Mouse (Mus musculus) heart, adult 2 months (tissue): ENCODE measurements at regions not wholly inside any gene's neighbourhood (a gene's known extent, or its start where the extent isn't known, plus 50 kb on each side); places are given as distances from the start of the nearest gene placed in this dataset.

Source experiments
- DNase-seq, 2 experiments: peaks; one replicate each; pipeline ENCODE4 v3.0.0; 2021
- H3K27ac ChIP-seq: fragments of 200-600 bp; 2 replicates; pipeline ENCODE4 v1.8.1; 2022
- H3K27me3 ChIP-seq: fragments of 200-500 bp; 2 replicates; pipeline ENCODE4 v1.6.1; 2012; ENCODE audit warnings: mild to moderate bottlenecking, low read length, inconsistent platforms, mixed read lengths; ENCODE audit not compliant: control insufficient read depth, insufficient read depth
- H3K36me3 ChIP-seq: fragments of 200-500 bp; 2 replicates; pipeline ENCODE4 v1.6.1; 2012; ENCODE audit warnings: low read length, inconsistent platforms; ENCODE audit not compliant: control insufficient read depth, insufficient read depth
- H3K4me1 ChIP-seq: fragments of 200-500 bp; 2 replicates; pipeline ENCODE4 v1.6.1; 2011; ENCODE audit warnings: low read length; ENCODE audit not compliant: control insufficient read depth, insufficient read depth
- H3K4me3 ChIP-seq: fragments of 200-600 bp; 2 replicates; pipeline ENCODE4 v1.8.1; 2022
- H3K79me2 ChIP-seq: fragments of 200-500 bp; replicated peaks from 2 replicates; pipeline ENCODE4 v1.6.1; 2012; ENCODE audit warnings: mild to moderate bottlenecking, inconsistent platforms, low read length, moderate library complexity, mixed read lengths; ENCODE audit not compliant: control insufficient read depth, insufficient read depth
- H3K9ac ChIP-seq: fragments of 200-500 bp; 2 replicates; pipeline ENCODE4 v1.6.1; 2012; ENCODE audit warnings: low read depth, mild to moderate bottlenecking, control low read depth, inconsistent platforms, low read length, mixed read lengths
- CTCF ChIP-seq: fragments of 200-600 bp; IDR thresholded peaks from 2 replicates; pipeline ENCODE4 v1.8.1; 2022; ENCODE audit warnings: antibody characterized with exemption, mild to moderate bottlenecking, moderate library complexity
- EP300 ChIP-seq: fragments of 200-500 bp; IDR thresholded peaks from 2 replicates; pipeline ENCODE4 v1.6.1; 2011; ENCODE audit warnings: low read depth, low read length, control low read depth; ENCODE audit not compliant: insufficient read depth
- POLR2A ChIP-seq: fragments of 200-500 bp; IDR thresholded peaks from 2 replicates; pipeline ENCODE4 v1.6.1; 2011; ENCODE audit warnings: mild to moderate bottlenecking, low read depth, low read length, control low read depth; ENCODE audit not compliant: insufficient read depth
- WGBS: fragments of 180-500 bp; shearing (Covaris S2); methylation state at CpG from one replicate; pipeline ENCODE4 v1.1.7; 2018; 5-methylcytosine and 5-hydroxymethylcytosine counted together
- intact Hi-C: fragments of 180-260 bp; cut with DNase I; formaldehyde crosslinking; loops from one replicate; pipeline ENCODE4 v1.15.1; 2025

DNA sequence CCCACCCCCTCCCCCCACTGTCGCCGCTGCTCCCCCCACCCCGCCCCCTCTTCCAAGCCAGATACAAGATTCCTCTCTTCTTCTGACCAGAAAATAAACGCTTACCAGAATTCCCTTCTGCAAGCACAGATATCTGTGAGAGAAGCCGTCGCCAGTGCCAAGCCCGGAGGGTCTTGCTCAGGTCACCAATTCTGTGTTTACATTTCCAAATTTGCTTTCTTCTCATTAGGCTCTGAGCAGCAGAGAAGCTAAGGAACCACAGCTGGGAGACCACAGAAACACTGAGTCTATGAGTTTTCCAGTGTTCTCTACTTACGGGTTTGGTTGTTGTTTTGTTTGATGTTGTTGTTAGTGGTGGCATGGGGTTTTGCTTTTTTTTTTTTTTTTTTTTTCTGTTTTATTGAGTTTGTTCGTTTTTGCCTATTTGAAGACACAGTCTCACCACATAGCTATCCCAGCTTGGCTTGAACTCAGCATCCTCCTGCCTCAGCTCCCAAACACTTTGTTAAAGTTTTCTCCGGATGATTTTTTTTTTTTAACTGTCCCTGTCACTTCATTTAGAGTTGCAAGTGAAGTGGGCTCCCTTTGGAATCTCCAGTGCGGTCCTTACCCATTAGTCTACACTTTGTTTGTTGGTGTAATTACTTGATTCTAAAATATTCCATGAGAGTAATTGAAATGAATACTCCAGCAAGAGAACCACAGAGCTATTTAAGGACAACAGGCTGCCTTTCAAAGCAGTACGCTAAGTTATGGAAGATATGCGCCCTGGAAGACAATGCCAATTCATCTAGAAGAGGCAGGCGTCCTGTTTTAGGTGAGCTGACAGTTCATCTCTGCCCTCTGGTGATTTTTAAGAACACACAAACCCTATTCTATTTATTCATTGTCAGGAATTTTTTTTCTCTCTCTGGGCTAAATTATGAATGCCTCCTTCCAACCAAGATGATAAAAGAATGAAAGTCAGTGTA is 111.2 kb upstream of the Cpm start:
- no peak for DNase-seq
- 50% methylated on average over 14 of the region's 14 CpGs for WGBS
- no peak for TF ChIP-seq CTCF
- no peak for TF ChIP-seq EP300
- TF ChIP-seq POLR2A, result no peak
- Histone ChIP-seq H3K4me1 (no peaks in the 10 kb centered on the region), H3K27ac (no peak overlapping the region), H3K79me2 (no peaks in the 10 kb centered on the region), H3K36me3 (no peaks in the 10 kb centered on the region), H3K27me3 (no peaks in the 10 kb centered on the region), H3K4me3 (no peak overlapping the region), H3K9ac (no peak overlapping the region)
- intact Hi-C loops, result no loop called here

DNA sequence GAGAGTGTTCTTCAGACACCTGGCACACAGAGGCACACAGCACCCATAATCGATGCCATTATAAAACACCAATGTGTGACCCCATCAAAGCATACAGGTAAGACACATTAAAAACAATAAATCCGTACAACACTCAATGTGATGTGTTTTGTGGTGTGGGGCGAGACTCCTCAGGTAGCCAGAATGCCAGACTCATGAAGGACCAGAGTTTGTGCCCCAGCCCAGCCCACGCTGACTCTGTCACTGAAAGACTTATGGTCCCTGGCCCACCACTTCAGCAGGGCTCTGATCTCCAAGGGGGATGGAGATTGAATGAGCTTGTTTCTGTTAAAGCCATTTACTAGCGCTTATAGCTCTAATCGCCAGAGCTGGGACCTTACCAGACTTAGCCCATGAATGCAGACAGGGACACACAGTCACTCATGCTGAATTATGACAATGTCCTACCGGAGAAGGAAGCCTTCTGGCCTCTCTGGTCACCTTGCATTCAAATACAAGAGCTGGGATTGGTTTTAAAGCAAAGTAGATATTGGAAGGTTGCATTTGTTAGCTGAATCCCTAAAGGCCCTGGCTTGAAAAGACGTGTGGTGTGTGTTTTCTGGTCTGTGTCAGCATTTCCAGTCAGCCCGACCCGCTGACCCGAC is 112.1 kb upstream of the Cpm start:
- WGBS, result 63% methylated on average over 11 of the region's 11 CpGs
- intact Hi-C loops, result no loop called here
- no peak overlapping the region for H3K9ac ChIP-seq
- TF ChIP-seq CTCF (no peak), POLR2A (no peak), EP300 (no peak)
- no peaks in the 10 kb centered on the region for H3K79me2 ChIP-seq
- no peaks in the 10 kb centered on the region for H3K4me1 ChIP-seq
- H3K36me3 ChIP-seq, result no peaks in the 10 kb centered on the region
- DNase-seq, result no peak
- H3K4me3 ChIP-seq, result no peak overlapping the region
- no peak overlapping the region for H3K27ac ChIP-seq
- H3K27me3 ChIP-seq, result no peaks in the 10 kb centered on the region

DNA sequence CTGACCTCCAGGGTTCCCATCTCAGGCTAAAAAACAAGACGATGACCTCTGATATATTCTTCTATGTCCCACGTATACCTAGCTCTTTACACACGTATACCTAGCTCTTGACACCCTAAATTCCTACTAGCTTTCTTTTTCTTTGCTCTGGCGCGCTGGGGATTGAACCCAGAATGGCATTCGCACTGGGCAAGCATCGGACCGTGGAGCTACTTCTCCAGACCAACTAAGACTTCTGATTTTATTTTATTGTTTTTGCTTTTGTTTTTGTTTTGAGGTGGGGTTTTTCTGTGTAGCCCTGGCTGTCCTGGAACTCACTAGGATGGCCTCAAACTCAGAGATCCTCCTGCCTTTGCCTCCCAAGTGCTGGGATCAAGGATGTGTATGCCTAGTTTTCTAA is 112.8 kb upstream of the Cpm start:
- no peak overlapping the region for H3K4me3 ChIP-seq
- H3K27ac ChIP-seq, result no peak overlapping the region
- no peaks in the 10 kb centered on the region for H3K79me2 ChIP-seq
- TF ChIP-seq CTCF (no peak), EP300 (no peak), POLR2A (no peak)
- H3K27me3 ChIP-seq, result no peaks in the 10 kb centered on the region
- H3K36me3 ChIP-seq, result no peaks in the 10 kb centered on the region
- intact Hi-C loops, result no loop called here
- no peaks in the 10 kb centered on the region for H3K4me1 ChIP-seq
- no peak overlapping the region for H3K9ac ChIP-seq
- 89% methylated on average over 8 of the region's 8 CpGs for WGBS
- DNase-seq, result no peak

GRCm38 (mm10) chr10:117515777-117516501 is 113.4 kb upstream of the Cpm start:
- intact Hi-C loops, result loop anchor here (1.0 kb wide), 1 partner anchor 161 kb away; no protein-coding TSS in a partner anchor
- TF ChIP-seq CTCF, result peak; percentile 80
- TF ChIP-seq POLR2A, result no peak
- H3K4me1 ChIP-seq, result no peaks in the 10 kb centered on the region
- no peaks in the 10 kb centered on the region for H3K36me3 ChIP-seq
- 62% methylated on average over 10 of the region's 10 CpGs for WGBS
- DNase-seq, result peak in 1 of 2 experiments; percentile 6
- H3K4me3 ChIP-seq, result no peak overlapping the region
- no peak overlapping the region for H3K9ac ChIP-seq
- no peaks in the 10 kb centered on the region for H3K79me2 ChIP-seq
- H3K27me3 ChIP-seq, result no peaks in the 10 kb centered on the region
- no peak overlapping the region for H3K27ac ChIP-seq

- no peaks in the 10 kb centered on the region for H3K79me2 ChIP-seq
- TF ChIP-seq CTCF, result no peak
- TF ChIP-seq EP300, result no peak
- TF ChIP-seq POLR2A, result no peak
- 92% methylated on average over 8 of the region's 8 CpGs for WGBS
Measured at GRCm38 (mm10) chr10:117515039-117515438, 114.3 kb upstream of the Cpm start.

More at GRCm38 (mm10) chr10:117515039-117515438, 114.3 kb upstream of the Cpm start:
- H3K4me1 ChIP-seq, result no peaks in the 10 kb centered on the region
- no peak overlapping the region for H3K4me3 ChIP-seq
- no peak for DNase-seq
- H3K27ac ChIP-seq, result no peak overlapping the region
- H3K27me3 ChIP-seq, result no peaks in the 10 kb centered on the region
- no peaks in the 10 kb centered on the region for H3K36me3 ChIP-seq
- intact Hi-C loops, result loop anchor here (1.0 kb wide), 1 partner anchor 162 kb away; no protein-coding TSS in a partner anchor
- H3K9ac ChIP-seq, result no peak overlapping the region
